Mouse (Mus musculus) liver, postnatal 0 days (tissue): ENCODE data around the gene Fam20c.

Experiments
- CTCF ChIP-seq: sonication (generic); IDR thresholded peaks from 2 replicates; pipeline ENCODE4 v1.5.1; 2016; ENCODE audit warnings: antibody characterized with exemption, low read depth
- EP300 ChIP-seq: IDR thresholded peaks from 2 replicates; pipeline ENCODE4 v1.6.1; 2016; ENCODE audit warnings: antibody characterized with exemption, low read depth, mild to moderate bottlenecking

DNA sequence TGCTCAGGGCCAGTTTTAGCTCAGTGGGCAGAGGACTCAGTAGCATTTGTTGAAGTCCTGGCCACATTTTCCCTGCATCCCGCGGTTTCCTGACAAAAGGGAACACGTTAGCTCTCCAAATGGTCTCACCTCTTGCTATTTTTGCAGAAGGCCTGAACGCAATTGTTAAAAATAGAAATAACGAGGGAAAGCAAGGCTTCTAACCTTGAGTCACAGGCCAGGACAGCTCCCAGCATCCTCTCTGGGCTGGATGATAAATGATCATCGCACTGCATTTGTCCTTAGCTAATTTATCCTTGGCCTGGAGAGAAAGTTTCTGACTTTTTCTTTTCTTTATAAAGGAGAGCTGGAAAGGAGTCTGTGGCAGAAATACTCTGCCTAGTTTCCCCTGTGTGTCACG lies 29.2 kb upstream of the Fam20c start:
- TF ChIP-seq CTCF (no peak), EP300 (no peak)
